Mouse (Mus musculus) heart, postnatal 0 days (tissue): ENCODE results near the gene Gm20708.

Source experiments
- CTCF ChIP-seq: IDR thresholded peaks from 2 replicates; pipeline ENCODE4 v1.5.1; 2016; ENCODE audit warnings: antibody characterized with exemption, control low read depth, low read depth
- EP300 ChIP-seq: IDR thresholded peaks from 2 replicates; pipeline ENCODE4 v1.6.1; 2016; ENCODE audit warnings: antibody characterized with exemption, low read depth

DNA sequence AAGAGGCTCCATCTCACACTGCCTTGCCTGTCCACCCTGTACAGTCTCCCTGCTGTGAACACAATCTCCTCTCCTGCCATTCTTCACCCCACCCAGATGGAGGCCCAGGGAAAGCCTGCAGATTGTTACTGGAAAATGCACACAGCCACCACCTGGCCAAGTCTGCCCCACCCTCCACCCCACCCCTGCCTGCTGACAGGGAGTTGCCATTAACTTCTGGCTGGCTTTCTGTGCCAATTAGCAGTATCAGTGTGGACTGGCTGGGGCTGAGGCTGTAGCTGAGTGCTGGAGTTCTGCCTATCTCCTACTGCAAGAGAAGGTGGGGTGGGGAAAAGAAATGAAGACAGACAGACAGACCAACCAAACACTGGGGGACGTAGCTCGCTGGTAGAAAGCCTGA is 29.1 kb downstream of the Gm20708 start:
- TF ChIP-seq CTCF: no peak
- no peak for TF ChIP-seq EP300
